Mouse (Mus musculus) cerebellum, postnatal 36 days (tissue): ENCODE data around the gene Tmem262.

ENCODE experiments used
- DNase-seq, 2 experiments: peaks; one replicate each; pipeline ENCODE4 v3.0.0; 2021 to 2022; ENCODE audit warnings: mixed read lengths in 2 of 2

Gene Tmem262

GRCm38 (mm10) chr19:6104476-6104875, 24.6 kb downstream of the Tmem262 start:
- no peak for DNase-seq

DNA sequence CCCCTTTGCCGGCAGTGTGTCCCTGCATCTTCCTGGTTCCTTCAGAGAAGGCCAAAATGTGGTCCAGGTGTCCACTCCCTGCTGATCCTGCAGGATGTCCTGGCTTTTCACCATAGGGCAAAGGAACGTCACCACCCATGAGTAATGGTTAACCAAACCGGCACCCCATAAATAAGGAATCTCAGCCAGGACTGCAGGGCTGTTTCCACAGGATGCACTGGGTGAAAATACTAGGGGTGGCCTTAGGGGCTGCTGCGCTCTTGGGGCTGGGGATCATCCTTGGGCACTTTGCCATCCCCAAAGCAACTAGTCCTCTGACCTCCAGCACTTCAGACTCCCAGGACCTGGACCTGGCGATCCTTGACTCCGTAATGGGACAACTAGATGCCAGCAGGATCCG, 25.8 kb downstream of the Tmem262 start, which contains the start of gene Naaladl1:
Gene Naaladl1 (plus strand): TSS at position 197 of the 400 bp plus-strand sequence.
- no peak for DNase-seq

DNA sequence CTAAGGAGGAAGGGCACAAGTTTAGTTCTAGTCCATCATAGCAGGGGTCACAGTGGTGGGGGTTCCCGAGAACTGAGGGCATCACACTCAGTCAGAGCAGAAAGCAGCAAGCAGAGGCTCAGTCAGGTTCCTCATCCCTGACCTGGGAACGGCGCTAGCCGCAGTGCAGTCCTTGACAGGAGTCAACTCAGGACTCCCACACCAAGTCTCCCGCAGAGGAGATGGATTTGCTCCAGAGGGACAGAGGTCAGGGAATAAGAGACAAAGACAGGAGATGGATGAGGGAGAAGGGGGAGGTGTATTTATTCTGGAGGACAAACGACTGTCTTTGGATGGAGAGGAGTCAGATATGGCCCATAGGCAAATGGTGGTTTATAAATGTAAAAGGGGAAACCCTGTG, 33.3 kb downstream of the Tmem262 start:
- DNase-seq = no peak

DNA sequence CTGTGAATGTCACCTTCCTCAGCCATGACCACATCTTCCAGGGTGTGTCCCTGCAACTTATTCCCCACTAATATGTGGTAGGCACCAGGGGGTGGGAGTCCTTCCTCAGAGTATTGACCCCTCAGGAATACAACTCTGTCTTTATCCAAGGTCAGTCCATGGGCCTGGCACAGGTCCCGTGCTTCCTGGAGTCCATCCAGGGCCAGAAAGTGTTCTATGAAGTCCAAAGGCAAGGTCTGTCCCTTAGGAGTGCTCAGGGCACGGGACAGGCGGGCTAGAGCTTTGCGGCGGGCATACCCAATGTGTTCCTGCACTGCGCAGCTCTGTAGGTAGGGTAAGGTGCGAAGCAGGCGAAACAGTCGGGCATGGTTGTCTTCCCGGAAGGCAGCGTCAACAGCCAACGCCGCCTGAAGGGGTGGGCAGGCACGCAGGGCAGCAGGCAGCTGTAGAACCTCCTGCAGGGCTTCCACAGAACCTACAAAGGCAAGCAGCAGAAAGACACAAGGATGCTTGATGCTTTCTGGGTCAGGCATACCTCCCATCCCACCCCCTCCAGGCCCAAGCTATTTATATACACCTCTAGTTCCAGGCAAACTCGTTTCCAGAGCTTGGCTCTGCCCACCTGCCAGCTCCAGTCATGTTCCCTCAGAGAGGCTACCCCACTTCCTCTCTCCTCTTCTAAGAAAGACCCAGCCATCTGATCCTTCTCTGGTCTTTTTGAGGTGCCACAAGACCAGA, 36.4 kb downstream of the Tmem262 start:
- DNase-seq = no peak

- DNase-seq = no peak
Observed at GRCm38 (mm10) chr19:6117346-6117985, 37.6 kb downstream of the Tmem262 start.

- peak; percentile 85 to 89 for DNase-seq
Observed at GRCm38 (mm10) chr19:6117986-6118676, 38.3 kb downstream of the Tmem262 start, which contains the start of gene Sac3d1. Gene Sac3d1, minus strand, starts transcription at chr19:6118650.

- no peak for DNase-seq
Observed at GRCm38 (mm10) chr19:6118677-6119185, 38.9 kb downstream of the Tmem262 start.

- no peak for DNase-seq
Observed at GRCm38 (mm10) chr19:6121761-6122160, 41.9 kb downstream of the Tmem262 start.

DNA sequence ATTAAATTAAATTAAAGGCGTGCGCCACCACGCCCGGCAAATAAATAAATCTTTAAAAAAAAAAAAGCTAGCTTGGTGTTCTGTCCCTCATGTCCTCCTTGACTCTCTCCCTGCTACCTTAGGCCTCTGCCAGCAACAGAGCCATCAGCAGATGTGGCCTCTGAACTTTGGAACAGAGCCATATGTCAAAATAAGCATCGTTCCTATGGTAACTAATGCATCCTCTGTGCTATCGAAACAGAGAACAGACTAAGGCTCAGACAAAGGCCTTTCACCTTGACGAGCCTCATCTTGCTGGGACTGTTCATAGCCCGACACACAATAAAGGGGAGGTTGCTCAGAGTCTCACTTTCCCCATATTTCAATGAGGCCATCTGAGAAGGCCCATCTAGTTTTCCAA, 43.5 kb downstream of the Tmem262 start:
- no peak for DNase-seq

GRCm38 (mm10) chr19:6124898-6125297, 45.1 kb downstream of the Tmem262 start:
- no peak for DNase-seq

DNA sequence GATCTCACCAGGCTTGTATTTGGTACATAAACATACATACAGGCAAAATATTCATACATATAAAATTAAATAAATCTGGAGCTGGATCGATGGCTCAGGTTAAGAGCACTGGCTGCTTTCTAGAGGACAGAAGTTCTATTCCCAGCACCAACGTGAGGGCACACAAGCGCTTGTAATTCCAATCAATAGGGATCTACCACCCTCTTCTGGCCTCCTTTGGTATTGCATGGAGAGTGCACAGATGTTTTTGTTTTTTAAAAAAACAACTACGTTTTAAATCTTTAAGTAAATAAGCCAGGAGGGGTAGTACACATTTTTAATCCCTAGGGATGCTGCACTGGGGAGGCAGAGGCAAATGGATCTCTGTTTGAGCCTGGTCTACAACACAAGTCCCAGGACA, 46.5 kb downstream of the Tmem262 start:
- DNase-seq = peak in 1 of 2 experiments; percentile 63

GRCm38 (mm10) chr19:6126789-6127580, 47.2 kb downstream of the Tmem262 start:
- DNase-seq = no peak

DNA sequence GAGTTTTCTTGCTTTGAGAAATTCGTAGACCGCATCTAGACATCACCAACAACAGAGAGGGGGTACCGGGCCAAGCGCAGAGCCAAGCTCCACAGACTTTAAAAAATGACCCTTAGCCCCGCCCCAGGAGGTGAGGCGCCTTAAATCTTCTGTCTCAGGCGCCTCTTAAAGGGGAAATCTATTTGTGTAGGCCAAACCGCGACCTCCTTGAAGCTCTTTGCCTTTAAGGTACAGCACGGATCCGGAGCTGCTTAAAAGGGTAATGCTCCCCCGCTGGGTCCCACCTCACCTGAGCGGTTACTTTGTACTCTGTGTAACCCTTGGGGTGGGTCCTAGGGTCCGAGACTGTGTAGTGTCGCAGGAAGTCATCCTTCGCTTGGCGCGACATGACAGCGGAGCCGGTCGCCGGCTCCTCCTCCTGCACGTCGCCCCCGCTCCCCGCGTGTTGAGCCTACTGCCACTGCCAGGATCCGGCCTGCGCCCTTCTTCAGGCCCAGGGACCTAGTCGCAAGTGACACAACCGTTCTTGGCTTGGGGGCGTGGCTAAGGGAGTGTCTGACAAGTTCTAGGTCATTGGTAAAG, 48.0 kb downstream of the Tmem262 start, which contains the start of gene Snx15:
Gene Snx15 (minus strand): TSS at position 545 of the 582 bp plus-strand sequence.
- DNase-seq = peak; percentile 96
